Mouse (Mus musculus) ES-E14 (cell line): ENCODE measurements at regions not wholly inside any gene's neighbourhood (a gene's known extent, or its start where the extent isn't known, plus 50 kb on each side); places are given as distances from the start of the nearest gene placed in this dataset.

Experiments
- DNase-seq: peaks from one replicate; pipeline ENCODE4 v3.0.0-alpha.2; 2013; ENCODE audit warnings: low read depth, low spot score
- H3K27ac ChIP-seq: 2 replicates; pipeline ENCODE4 v1.5.1; 2012; ENCODE audit warnings: low read depth, mild to moderate bottlenecking, low read length, moderate library complexity, mixed read lengths; ENCODE audit not compliant: poor library complexity, insufficient read depth, severe bottlenecking
- H3K36me3 ChIP-seq: 2 replicates; pipeline ENCODE4 v1.6.1; 2012; ENCODE audit warnings: mild to moderate bottlenecking, low read length, moderate library complexity, mixed read lengths; ENCODE audit not compliant: control insufficient read depth, poor library complexity, insufficient read depth, severe bottlenecking
- H3K4me1 ChIP-seq, 2 experiments: fragments of 150-350 bp in 1 of 2; sonication (generic) in 1 of 2; 2 replicates each; pipeline ENCODE4 v1.6.1; 2012; ENCODE audit warnings: low read length in 2 of 2, mild to moderate bottlenecking in 1 of 2, mixed read lengths in 1 of 2; ENCODE audit not compliant: control insufficient read depth in 2 of 2, insufficient read depth in 2 of 2, poor library complexity in 1 of 2
- H3K4me3 ChIP-seq, 2 experiments: fragments of 150-350 bp in 1 of 2; sonication (generic) in 1 of 2; 2 replicates each; pipeline ENCODE4 v1.5.1; 2012; ENCODE audit warnings: low read length in 2 of 2, low read depth in 1 of 2, mild to moderate bottlenecking in 1 of 2, mixed read lengths in 1 of 2; ENCODE audit not compliant: insufficient read depth in 1 of 2, poor library complexity in 1 of 2, severe bottlenecking in 1 of 2
- H3K9ac ChIP-seq: 2 replicates; pipeline ENCODE4 v1.6.1; 2012; ENCODE audit warnings: low read depth, mild to moderate bottlenecking, low read length, mixed read lengths; ENCODE audit not compliant: poor library complexity, insufficient read depth, severe bottlenecking
- H3K9me3 ChIP-seq: fragments of 150-350 bp; sonication (generic); 2 replicates; pipeline ENCODE4 v1.6.1; 2012; ENCODE audit warnings: low read depth, mild to moderate bottlenecking, low read length; ENCODE audit not compliant: control insufficient read depth, insufficient read depth
- CHD2 ChIP-seq: IDR thresholded peaks from 2 replicates; pipeline ENCODE4 v1.6.1; 2014; ENCODE audit warnings: mild to moderate bottlenecking, low read depth, low read length, inconsistent platforms
- HCFC1 ChIP-seq: IDR thresholded peaks from 2 replicates; pipeline ENCODE4 v1.6.1; 2012; ENCODE audit warnings: low read length, inconsistent platforms, borderline replicate concordance; ENCODE audit not compliant: insufficient read depth
- MAFK ChIP-seq: IDR thresholded peaks from 2 replicates; pipeline ENCODE4 v1.6.1; 2014; ENCODE audit warnings: mild to moderate bottlenecking, low read depth, low read length, inconsistent platforms; ENCODE audit not compliant: insufficient read depth
- ZC3H11A ChIP-seq: IDR thresholded peaks from 2 replicates; pipeline ENCODE4 v1.6.1; 2012; ENCODE audit warnings: low read depth, mild to moderate bottlenecking, inconsistent platforms, low read length, borderline replicate concordance
- ZNF384 ChIP-seq: IDR thresholded peaks from 2 replicates; pipeline ENCODE4 v1.6.1; 2012; ENCODE audit warnings: low read depth, low read length, inconsistent platforms
- in situ Hi-C, 2 experiments: fragments of 600-800 bp; cut with MboI; formaldehyde crosslinking; loops; one replicate each; pipeline ENCODE4 v1.15.1; 2025; ENCODE audit warnings: low sequenced_read_pairs in 2 of 2, inconsistent platforms in 1 of 2; ENCODE audit not compliant: unreplicated experiment in 2 of 2

DNA sequence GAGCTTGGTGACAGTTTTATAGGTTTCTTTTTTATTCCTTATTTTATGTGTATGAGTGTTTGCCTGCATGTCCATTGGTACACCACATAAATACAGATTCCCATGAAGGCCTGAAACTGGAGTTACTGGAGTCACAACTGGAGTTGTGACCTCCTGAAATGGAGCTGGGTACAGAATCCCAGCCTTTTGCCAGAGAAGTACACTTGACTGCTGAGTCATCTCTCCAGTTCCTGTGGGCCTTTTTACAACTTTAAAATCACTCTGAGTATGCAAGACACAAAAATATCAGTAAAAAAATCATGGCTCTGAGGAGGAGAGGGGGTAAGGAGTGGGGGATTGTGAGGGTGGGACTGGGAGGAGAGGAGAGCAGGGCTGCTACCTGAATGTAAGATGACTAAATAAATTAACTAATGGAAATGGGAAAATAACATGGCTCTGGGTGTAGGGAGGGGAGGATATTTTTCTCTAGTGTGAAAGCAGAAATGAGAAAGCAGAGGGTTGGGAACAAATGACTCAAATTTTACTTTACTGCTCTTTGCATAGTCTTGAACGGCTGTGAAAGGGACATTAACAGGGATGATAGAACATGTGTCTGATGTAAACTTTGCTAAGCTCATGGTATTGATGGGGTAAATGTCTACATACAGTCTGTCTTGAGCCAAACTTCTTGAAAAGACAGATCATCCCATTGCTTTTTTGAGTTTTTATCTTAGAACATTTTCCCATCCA lies 53.2 kb upstream of the C1qtnf7 start:
- Histone ChIP-seq H3K4me1 (no peaks in the 10 kb centered on the region), H3K9ac (no peak overlapping the region), H3K9me3 (no peaks in the 10 kb centered on the region), H3K27ac (no peak overlapping the region), H3K36me3 (no peaks in the 10 kb centered on the region), H3K4me3 (no peak overlapping the region)
- in situ Hi-C loops, result no loop called here
- no peak for TF ChIP-seq MAFK
- TF ChIP-seq ZNF384, result no peak
- no peak for TF ChIP-seq CHD2
- TF ChIP-seq HCFC1, result no peak
- TF ChIP-seq ZC3H11A, result no peak
- DNase-seq, result no peak
